Mouse (Mus musculus) hindbrain, embryonic 14.5 days (tissue): ENCODE measurements at regions not wholly inside any gene's neighbourhood (a gene's known extent, or its start where the extent isn't known, plus 50 kb on each side); places are given as distances from the start of the nearest gene placed in this dataset.

Source experiments
- ATAC-seq: fragments of 200-750 bp; cut with Nextera tagmentation; 2 replicates; pipeline ENCODE4 v1.8.0; 2017; ENCODE audit warnings: moderate number of reproducible peaks, mild to moderate bottlenecking, moderate TSS enrichment, moderate library complexity; ENCODE audit not compliant: low FRiP score
- DNase-seq: peaks from one replicate; pipeline ENCODE4 v3.0.0-alpha.2; 2015; ENCODE audit warnings: low spot score
- H3K27ac ChIP-seq: fragments of 300-500 bp; sonication (generic); 2 replicates; pipeline ENCODE4 v1.5.1; 2014; ENCODE audit warnings: mild to moderate bottlenecking, moderate library complexity
- H3K27me3 ChIP-seq: fragments of 300-500 bp; sonication (generic); 2 replicates; pipeline ENCODE4 v1.6.1; 2014; ENCODE audit warnings: mild to moderate bottlenecking, low read length, mixed read lengths; ENCODE audit not compliant: control insufficient read depth, insufficient read depth
- H3K36me3 ChIP-seq: fragments of 300-500 bp; sonication (generic); replicated peaks from 2 replicates; pipeline ENCODE4 v1.6.1; 2014; ENCODE audit not compliant: control insufficient read depth, insufficient read depth
- H3K4me1 ChIP-seq: fragments of 300-500 bp; sonication (generic); replicated peaks from 2 replicates; pipeline ENCODE4 v1.6.1; 2014; ENCODE audit warnings: antibody characterized with exemption, low read length, mixed read lengths; ENCODE audit not compliant: control insufficient read depth, insufficient read depth
- H3K4me2 ChIP-seq: fragments of 300-500 bp; sonication (generic); replicated peaks from 2 replicates; pipeline ENCODE4 v1.6.1; 2014; ENCODE audit warnings: mild to moderate bottlenecking, moderate library complexity
- H3K4me3 ChIP-seq: fragments of 300-500 bp; sonication (generic); replicated peaks from 2 replicates; pipeline ENCODE4 v1.5.1; 2014; ENCODE audit warnings: mild to moderate bottlenecking, low read length
- H3K9ac ChIP-seq: fragments of 300-500 bp; sonication (generic); 2 replicates; pipeline ENCODE4 v1.6.1; 2014
- H3K9me3 ChIP-seq: fragments of 300-500 bp; sonication (generic); 2 replicates; pipeline ENCODE4 v1.6.1; 2016; ENCODE audit warnings: low read length; ENCODE audit not compliant: control insufficient read depth
- WGBS: fragments of 180-500 bp; shearing (Covaris S2); extraction: QIAGEN DNeasy Blood & Tissue Kit; methylation state at CpG from one replicate; pipeline ENCODE4 v1.1.7; 2014; 5-methylcytosine and 5-hydroxymethylcytosine counted together

- H3K9ac ChIP-seq = no peak overlapping the region
- no peak overlapping the region for H3K27ac ChIP-seq
- 86% methylated on average over 5 of the region's 5 CpGs for WGBS
- no peaks in the 10 kb centered on the region for H3K36me3 ChIP-seq
- no peak overlapping the region for H3K4me2 ChIP-seq
- DNase-seq = no peak
- no peaks in the 10 kb centered on the region for H3K4me1 ChIP-seq
- H3K9me3 ChIP-seq = 0 out of 2 replicates have a peak, but pooled peaks cover 7% of the 10 kb centered on the region
- H3K4me3 ChIP-seq = no peak overlapping the region
- no peak for ATAC-seq
- no peaks in the 10 kb centered on the region for H3K27me3 ChIP-seq
Measured at GRCm38 (mm10) chr1:118741286-118741685, 113.5 kb downstream of the Tfcp2l1 start.

GRCm38 (mm10) chr1:118748196-118748595 lies 120.5 kb downstream of the Tfcp2l1 start:
- Histone ChIP-seq H3K4me1 (no peaks in the 10 kb centered on the region), H3K9ac (no peak overlapping the region), H3K4me2 (no peak overlapping the region), H3K27me3 (no peaks in the 10 kb centered on the region), H3K27ac (no peak overlapping the region), H3K4me3 (no peak overlapping the region), H3K36me3 (no peaks in the 10 kb centered on the region), H3K9me3 (0 out of 2 replicates have a peak, but pooled peaks cover 5% of the 10 kb centered on the region)
- no peak for DNase-seq
- ATAC-seq = no peak
- WGBS = 62% methylated on average over 5 of the region's 5 CpGs

GRCm38 (mm10) chr1:118752869-118753268 lies 125.1 kb downstream of the Tfcp2l1 start:
- Histone ChIP-seq H3K9ac (no peak overlapping the region), H3K9me3 (no peaks in the 10 kb centered on the region), H3K36me3 (no peaks in the 10 kb centered on the region), H3K27me3 (no peaks in the 10 kb centered on the region), H3K27ac (no peak overlapping the region), H3K4me2 (no peak overlapping the region), H3K4me1 (no peaks in the 10 kb centered on the region), H3K4me3 (no peak overlapping the region)
- DNase-seq (no peak), ATAC-seq (no peak)
- 95% methylated on average over 3 of the region's 3 CpGs for WGBS

GRCm38 (mm10) chr1:118756171-118756865 lies 128.6 kb downstream of the Tfcp2l1 start:
- WGBS = 52% methylated on average over 9 of the region's 9 CpGs
- H3K9ac ChIP-seq = no peak overlapping the region
- H3K36me3 ChIP-seq = no peaks in the 10 kb centered on the region
- H3K4me2 ChIP-seq = no peak overlapping the region
- 0 out of 2 replicates have a peak, but pooled peaks cover 3% of the 10 kb centered on the region for H3K4me1 ChIP-seq
- ATAC-seq (no peak), DNase-seq (no peak)
- no peak overlapping the region for H3K4me3 ChIP-seq
- H3K27me3 ChIP-seq = no peaks in the 10 kb centered on the region
- H3K27ac ChIP-seq = no peak overlapping the region
- H3K9me3 ChIP-seq = no peaks in the 10 kb centered on the region

GRCm38 (mm10) chr1:118757340-118758030 lies 129.7 kb downstream of the Tfcp2l1 start:
- 86% methylated on average over 3 of the region's 4 CpGs for WGBS

GRCm38 (mm10) chr1:118758031-118758400 lies 130.3 kb downstream of the Tfcp2l1 start:
- 74% methylated on average over 4 of the region's 4 CpGs for WGBS
- Histone ChIP-seq H3K4me3 (no peak overlapping the region), H3K4me1 (0 out of 2 replicates have a peak, but pooled peaks cover 3% of the 10 kb centered on the region), H3K27me3 (no peaks in the 10 kb centered on the region), H3K9ac (no peak overlapping the region), H3K36me3 (no peaks in the 10 kb centered on the region), H3K4me2 (no peak overlapping the region), H3K9me3 (no peaks in the 10 kb centered on the region), H3K27ac (no peak overlapping the region)
- DNase-seq = no peak
- ATAC-seq = no peak

More at GRCm38 (mm10) chr1:118757340-118758030, 129.7 kb downstream of the Tfcp2l1 start:
- ATAC-seq (no peak), DNase-seq (no peak)
- Histone ChIP-seq H3K27me3 (no peaks in the 10 kb centered on the region), H3K4me2 (no peak overlapping the region), H3K4me1 (0 out of 2 replicates have a peak, but pooled peaks cover 3% of the 10 kb centered on the region), H3K4me3 (no peak overlapping the region), H3K27ac (no peak overlapping the region), H3K9me3 (no peaks in the 10 kb centered on the region), H3K36me3 (no peaks in the 10 kb centered on the region), H3K9ac (no peak overlapping the region)

GRCm38 (mm10) chr1:118759141-118759932 lies 131.6 kb downstream of the Tfcp2l1 start:
- Histone ChIP-seq H3K36me3 (no peaks in the 10 kb centered on the region), H3K27me3 (no peaks in the 10 kb centered on the region), H3K9me3 (no peaks in the 10 kb centered on the region), H3K4me3 (no peak overlapping the region), H3K4me1 (0 out of 2 replicates have a peak, but pooled peaks cover 3% of the 10 kb centered on the region), H3K9ac (no peak overlapping the region), H3K4me2 (no peak overlapping the region), H3K27ac (no peak overlapping the region)
- ATAC-seq (peak; percentile 83), DNase-seq (peak; percentile 93)
- 31% methylated on average over 7 of the region's 7 CpGs for WGBS

- no peak overlapping the region for H3K4me3 ChIP-seq
- H3K36me3 ChIP-seq = no peaks in the 10 kb centered on the region
- H3K27me3 ChIP-seq = no peaks in the 10 kb centered on the region
- no peaks in the 10 kb centered on the region for H3K9me3 ChIP-seq
- no peak overlapping the region for H3K27ac ChIP-seq
- DNase-seq (no peak), ATAC-seq (no peak)
- no peak overlapping the region for H3K9ac ChIP-seq
- H3K4me1 ChIP-seq = no peaks in the 10 kb centered on the region
- WGBS = 72% methylated on average over 9 of the region's 9 CpGs
- no peak overlapping the region for H3K4me2 ChIP-seq
Measured at GRCm38 (mm10) chr1:118765525-118765924, 137.8 kb downstream of the Tfcp2l1 start.

GRCm38 (mm10) chr1:118768831-118769230 lies 141.1 kb downstream of the Tfcp2l1 start:
- WGBS = 29% methylated on average over 4 of the region's 4 CpGs
- ATAC-seq (peak; percentile 17), DNase-seq (peak; percentile 87)

More at GRCm38 (mm10) chr1:118768831-118769230, 141.1 kb downstream of the Tfcp2l1 start:
- Histone ChIP-seq H3K4me3 (no peak overlapping the region), H3K9me3 (no peaks in the 10 kb centered on the region), H3K27me3 (no peaks in the 10 kb centered on the region; the same call in 1 of the 2 replicates), H3K9ac (no peak overlapping the region), H3K27ac (no peak overlapping the region), H3K36me3 (no peaks in the 10 kb centered on the region), H3K4me2 (no peak overlapping the region), H3K4me1 (no peaks in the 10 kb centered on the region)
